Mouse (Mus musculus) ovary, postnatal 10 days (tissue): ENCODE data around the gene Amacr.

Source experiments
- DNase-seq: peaks from one replicate; pipeline ENCODE4 v3.0.0; 2022; ENCODE audit warnings: low spot score

Amacr gene

DNA sequence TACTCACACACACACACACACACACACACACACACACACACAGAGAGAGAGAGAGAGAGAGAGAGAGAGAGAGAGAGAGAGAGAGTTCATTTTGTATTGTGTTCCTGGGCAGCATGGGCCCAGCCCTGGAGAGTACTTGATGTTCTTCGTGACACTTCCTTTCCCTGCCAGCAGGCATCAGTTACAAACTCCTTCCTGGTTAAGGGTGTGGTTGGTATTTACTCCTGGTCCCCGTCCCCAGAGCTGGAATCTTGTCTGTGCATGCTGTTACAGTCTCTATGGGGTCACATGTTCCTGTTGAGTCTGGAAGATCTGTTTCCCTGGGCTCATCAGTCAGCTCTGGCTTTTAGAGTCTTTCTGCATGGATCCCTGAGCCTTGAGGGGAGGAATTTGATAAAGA lies 8.9 kb downstream of the Amacr start:
- no peak for DNase-seq

DNA sequence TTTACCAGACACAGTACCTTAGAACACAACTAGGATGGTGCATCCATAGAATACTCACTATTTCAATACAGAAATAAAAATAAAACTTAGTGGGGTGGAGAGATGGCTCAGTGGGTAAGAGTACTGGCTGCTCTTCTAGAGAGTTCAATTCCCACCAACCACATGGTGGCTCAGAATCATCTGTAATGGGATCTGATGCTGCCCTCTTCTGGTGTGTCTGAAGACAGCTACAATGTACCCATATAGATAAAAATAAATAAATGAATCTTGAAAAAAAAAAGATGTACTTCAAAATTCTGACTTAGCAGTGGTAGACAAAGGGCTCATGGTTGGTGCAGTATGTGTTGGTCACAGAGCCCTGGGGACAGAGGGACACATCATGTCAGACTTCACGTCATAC lies 10.0 kb downstream of the Amacr start:
- DNase-seq = no peak

DNA sequence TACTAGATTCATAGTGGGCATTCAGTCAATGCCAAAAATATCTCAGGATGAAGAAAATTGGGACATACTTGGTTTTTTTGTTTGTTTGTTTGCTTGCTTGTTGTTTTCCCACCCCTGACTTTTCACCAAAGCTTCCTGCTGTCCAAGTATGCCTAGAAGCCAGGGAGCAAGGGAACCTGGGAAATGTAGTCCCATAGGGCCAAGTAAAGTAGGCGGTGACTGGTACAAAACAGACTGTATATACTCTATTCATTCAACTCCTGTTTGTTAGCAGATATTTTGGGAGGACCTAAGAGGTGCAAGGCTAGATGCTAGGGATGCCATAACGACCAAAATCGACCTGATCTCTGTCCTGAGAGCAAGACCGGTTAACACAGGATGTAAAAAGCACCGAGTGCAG lies 18.3 kb downstream of the Amacr start:
- no peak for DNase-seq

DNA sequence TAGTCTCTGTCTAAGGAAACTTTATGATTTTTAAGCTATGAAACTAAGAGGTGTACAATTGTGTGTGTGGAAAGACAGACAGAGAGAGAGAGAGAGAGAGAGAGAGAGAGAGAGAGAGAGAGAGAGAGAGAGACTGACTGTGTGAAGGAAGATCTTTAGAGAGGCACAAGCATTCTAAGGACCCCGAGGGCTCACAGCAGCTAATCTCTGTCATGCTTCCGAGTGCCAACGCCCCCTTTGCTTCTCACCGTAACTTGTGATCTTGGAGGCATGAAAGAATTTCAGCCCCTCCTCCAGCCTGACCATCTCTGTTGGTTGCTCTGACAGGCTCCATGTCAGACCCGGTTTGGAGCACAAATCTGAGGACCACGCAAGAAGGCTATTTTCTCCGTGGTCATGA lies 18.9 kb downstream of the Amacr start, which contains the start of gene Slc45a2:
Gene Slc45a2, plus strand, starts transcription at position 301 of the 400 bp plus-strand sequence.
- DNase-seq = no peak

DNA sequence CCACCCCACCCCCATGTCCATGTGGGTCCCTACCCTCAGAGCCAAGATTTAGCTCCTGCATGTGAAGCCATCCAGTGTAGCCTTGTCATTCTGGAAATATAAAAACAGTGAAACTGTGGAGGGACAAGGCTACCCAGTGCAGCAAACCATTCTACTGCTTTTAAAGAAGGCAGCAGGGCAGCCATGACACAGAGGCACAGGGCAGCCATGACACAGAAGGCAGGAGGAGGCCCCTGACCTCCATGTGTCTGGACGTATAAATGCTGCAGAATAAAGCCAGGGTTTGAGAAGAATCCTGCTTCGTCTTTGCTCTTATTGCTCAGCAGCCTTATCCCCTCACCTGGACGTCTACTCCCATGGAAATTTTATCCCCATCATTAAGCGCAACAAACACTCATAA lies 22.2 kb downstream of the Amacr start:
- no peak for DNase-seq

DNA sequence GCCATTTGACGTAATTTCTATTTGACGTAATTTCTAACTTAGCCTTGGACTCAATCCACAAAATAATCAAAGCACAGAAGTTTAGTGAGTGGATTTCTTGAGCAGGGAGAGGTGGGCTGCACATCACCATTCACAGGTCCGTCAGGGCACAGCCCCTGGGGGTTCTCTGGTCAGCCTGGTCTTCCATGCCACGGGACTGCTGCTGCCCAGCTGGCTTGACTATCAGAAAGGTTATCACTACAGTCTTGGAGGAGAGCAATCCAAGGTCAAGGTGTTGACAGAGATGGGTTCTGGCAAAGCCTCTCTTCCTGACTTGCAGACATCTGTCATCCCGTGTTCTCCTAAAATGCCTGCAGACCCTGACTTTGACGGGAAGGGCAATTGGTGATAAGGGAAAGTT lies 23.1 kb downstream of the Amacr start:
- DNase-seq = no peak

DNA sequence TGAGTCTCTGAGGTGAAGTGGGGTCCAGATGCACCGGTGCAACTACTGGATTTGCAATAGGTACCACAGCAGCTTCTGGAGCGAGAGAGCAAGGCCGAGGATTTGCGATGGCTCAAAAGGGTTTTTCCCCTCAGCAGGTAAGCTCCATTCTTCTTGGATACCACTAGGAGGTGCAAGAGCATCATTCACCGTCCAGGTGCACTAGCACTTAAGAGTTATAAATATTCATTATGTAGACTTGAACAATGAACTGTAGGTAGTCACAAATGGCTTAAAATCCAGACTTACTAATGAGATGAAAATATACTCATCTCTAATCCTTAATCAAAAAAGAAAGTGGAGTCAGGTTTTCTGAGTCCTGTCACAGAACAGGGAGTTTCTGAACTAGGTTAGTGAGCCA lies 27.2 kb downstream of the Amacr start:
- no peak for DNase-seq

DNA sequence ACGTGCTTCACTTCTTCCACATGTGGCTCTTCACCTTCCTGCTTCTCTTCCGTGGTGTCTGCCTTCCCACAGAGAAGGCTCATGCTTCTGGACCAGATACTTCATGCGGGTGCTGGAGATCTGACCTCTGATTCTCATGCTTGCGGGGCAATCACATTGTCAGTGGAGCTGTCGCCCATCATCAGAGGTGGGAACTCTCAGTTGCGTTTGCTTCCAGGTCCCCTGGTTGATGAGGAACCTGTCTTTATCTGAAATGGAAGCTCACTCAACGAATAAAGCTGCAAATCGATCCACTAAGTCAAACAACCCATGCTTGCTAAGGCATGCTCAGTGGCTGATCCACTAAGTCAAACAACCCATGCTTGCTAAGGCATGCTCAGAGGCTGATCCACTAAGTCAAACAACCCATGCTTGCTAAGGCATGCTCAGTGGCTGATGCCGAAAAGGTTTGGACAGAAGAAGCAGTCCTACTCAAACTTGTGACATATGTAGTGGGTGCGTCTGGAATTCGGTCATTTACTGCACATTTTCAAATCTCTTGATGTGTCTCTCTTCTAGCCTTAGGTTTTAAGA lies 29.5 kb downstream of the Amacr start:
- DNase-seq = no peak

DNA sequence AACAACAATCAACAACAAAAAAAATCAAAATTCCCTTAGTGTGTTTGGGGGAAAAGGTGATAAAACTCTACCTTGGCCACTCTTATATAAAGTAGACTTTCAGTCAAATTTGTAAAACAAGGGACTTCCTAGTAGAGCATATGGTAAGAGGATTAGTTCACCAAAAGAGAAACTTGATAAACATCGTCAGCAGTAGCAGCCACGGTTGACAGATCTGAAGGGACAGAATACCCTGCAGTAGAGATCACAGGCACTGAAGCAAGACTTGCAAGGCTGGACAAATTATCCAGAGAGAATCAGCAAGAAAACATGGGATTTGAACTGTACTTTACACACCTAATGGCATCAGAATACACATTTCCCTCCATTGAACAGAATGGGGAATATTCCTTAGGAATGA lies 33.4 kb downstream of the Amacr start:
- no peak for DNase-seq

DNA sequence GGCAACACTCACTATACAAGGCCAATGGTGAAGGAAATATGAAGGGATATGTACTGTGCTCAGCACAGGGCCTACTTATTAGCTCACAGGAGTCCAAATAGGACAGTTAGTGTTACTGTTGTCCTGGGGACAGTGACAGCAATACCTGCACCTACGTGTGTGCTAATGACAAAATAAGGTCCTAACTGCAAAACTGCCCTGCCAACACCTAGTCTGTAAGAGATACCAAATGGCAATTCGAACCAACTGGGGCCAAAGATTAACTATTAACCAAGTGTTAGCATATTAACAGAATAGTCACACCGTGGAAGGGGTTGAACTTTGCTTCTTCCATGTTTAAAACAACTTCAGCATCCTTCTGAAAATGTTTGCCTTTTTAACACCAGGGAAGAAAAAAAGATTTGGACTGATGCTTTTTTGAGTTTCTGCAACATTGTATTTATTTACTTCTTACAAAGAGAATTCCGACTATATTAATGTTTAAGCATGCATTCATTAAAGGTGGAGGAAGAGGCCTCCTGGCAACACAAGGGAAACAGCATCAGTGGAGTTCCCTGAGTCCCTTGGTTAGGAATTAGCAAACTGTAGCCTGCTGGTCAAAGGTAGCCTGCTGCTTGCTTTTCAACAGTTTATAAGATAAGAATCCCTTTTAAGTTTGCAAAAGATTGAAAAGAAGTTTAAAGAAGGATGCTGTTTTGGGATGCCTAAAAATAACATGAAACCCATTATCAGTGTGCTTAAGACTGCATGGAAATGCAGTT lies 45.4 kb downstream of the Amacr start:
- DNase-seq = no peak

DNA sequence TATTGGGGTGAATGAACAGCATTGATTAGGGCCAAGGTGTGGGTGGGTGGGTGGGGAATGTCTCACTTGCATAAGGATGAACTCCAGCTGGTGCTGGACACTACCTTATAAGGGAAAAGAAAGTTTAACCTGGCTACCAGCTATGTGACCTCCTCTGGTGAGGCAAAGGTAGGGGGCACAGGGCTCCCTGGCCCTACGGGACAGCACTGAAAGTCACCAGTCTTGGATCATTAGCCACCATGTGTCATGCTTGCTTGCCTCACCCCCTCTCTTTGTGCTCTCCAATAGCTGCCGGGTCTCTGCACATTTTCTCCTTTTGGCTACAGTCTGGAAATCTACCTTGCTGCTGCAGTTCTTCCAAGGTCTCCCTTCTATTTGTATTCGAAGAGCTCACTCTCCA lies 48.6 kb downstream of the Amacr start:
- DNase-seq = no peak

DNA sequence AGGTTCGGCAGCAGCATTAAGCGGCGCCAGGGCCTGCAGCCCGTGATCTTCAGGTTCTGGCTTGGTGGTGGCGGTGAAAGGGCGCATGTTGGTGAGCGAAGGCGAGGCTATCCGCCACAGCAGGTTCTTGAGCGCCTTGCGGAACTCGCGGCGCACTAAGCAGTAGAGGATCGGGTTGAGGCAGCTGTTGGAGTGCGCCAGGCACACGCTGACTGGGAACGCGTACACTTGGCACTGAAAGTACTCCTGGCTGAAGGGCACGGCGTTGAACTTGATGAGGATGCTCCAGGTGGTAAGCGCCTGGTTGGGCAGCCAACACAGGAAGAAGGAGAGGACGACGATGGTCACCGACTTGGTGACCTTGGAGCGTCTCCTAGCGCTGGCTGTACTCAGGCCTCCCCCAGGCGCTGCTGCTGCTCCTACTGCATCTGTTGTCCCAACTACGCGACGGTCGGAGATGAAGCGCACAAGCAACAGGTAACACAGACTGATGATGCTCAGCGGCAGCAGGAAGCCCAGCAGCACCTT lies 54.5 kb downstream of the Amacr start:
- no peak for DNase-seq

DNA sequence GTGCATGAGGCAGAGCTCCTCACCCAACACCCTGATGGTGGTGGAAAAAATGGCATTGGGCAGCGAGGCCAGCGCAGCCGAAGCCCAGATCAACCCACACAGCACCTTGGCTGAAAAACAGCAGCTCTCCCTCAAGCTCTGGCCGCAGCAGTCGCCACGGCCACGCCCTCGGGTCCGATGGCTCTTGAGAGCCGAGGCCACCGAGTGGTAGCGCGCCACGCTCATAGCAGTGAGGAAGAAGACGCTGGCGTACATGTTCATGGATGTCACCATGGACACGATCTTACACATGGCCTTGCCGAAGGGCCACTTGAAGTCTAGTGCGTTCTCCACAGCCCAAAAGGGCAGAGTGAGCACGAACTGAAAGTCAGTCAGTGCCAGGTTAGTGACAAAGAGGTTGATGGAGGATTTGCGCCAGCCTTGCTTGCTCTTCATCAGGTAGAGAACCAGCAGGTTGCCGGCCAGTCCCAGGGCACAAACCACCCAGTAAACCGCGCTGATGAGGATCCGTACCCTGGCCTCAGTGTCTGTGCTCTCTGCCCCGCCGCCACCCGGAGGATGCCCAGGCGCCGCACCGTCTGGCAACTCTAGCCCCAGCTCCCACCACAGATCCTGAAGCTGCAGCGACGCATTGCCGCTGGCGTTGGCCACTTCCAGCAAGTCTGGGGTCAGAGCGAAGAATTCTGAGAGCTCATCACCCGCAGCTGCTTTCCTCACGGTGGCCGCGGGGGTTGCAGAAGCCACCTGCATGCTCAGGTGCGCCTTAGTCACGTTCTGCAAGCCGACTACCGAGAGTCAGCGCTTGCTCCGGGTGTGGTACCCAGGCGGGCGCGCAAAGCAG lies 55.2 kb downstream of the Amacr start:
- no peak for DNase-seq

DNA sequence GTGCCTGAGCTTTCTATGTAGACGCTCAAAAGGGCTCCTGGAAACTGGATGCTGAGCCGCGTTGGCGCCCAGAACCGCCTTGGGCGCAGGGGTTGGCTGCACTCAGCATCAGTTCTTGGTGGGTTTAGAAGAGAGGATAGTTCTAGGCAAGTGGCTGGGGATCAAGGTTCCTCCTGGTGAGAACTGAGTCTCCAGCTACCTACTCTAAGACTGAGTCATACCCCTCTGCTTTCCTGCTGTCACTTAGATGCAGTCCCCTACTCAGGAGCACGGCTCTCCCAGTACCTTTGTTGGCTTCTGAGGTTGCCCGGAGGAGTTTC lies 55.8 kb downstream of the Amacr start:
- no peak for DNase-seq

DNA sequence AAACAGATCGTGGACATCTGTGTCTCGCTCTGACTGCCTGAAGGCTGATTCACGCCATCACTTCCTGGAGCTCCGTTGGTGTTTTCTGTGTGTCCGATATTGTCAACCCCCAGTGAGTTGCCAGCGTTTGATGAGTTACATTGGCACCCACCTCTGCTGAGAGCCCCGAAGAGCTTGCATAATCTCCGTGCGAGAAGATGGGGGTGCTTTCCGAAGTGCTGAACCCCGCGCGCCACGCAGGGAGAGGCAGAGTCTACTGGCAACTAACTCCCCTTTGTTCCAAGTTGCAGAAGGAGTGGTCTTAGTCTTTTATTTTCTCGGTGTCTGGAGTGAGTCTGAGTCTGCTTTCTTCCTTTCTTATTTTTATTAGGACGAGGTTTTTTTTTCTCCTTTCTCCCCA lies 56.2 kb downstream of the Amacr start, which contains the start of gene Rxfp3:
Gene Rxfp3, minus strand, starts transcription at position 281 of the 400 bp plus-strand sequence.
- DNase-seq = no peak

DNA sequence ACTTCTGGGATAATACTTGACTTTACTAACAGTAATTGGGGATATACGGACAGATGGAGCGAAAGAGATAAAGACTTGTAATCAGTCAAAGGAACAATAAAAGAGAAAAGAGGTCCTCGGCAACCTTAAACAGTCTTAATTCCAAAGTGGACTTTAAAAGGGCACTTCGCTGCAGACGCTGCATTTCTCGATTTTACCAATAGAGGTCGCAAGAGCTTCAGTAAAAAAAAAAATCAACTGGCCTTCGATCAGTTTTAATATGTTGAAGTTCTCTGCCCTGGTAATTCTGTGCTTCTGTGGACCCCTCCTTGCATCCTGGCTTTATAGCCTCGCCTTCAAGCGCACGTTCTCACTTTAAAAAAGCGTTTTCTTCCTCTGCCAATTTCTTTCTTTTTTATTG lies 56.9 kb downstream of the Amacr start:
- DNase-seq = no peak

DNA sequence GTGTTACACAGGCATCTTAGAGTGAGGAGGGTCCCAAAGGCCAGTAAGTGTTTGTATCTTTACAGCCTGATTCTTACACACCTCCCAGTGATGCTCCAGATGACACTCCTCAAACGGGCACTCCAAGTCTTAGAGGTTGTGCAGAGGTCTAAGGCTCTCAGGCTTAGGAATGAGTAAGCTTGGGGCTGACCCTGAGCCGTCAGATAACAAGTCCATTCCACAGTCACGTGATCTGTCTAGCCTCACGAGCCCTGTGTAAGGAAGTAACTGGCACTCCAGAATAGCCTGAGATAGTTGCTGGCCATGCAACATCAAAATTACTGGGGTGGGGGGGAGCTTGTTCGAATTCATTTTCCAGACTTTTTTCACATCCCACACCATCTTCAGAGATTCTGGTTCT lies 58.5 kb downstream of the Amacr start:
- DNase-seq = no peak

DNA sequence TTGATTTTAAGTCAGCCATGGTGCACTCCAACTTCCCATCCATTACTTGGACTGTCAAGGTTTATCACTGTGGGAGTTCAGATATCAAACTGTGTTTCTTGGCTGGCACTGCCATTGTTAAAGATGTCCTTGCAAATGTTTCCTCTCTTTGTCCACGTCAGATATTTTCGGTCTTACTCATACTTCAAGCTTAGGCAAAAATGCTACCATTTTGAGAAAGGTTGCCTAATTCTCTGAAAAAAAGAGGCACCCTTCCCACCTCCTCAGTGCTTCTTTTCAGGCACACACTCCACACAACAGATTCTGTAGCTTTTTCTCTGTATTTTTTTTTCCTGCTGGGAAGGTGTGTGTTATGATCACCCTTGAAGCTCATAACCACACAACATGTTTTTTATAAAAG lies 59.7 kb downstream of the Amacr start:
- DNase-seq = no peak

DNA sequence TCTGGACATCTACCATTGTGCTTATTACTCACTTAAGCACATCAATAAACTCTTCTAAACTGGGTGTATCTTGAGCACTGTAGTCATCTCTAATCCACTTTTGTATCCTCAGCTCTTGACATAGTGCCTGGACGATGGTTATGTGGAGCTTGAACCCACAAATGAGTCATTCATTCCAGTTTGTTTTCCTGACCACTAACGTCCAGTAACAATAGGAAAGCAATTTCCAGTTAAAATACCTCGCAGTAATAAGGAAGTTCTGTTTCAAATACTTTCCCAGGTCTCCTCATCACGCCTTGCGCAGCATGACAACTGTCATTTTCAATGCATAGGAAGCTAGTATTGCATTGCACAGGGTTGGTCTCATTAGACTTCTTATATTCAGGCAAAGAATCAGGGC lies 61.3 kb downstream of the Amacr start:
- no peak for DNase-seq
